Mouse (Mus musculus) embryo, embryonic 11 days (tissue): Measurements from ENCODE around the gene Zfp280c.

Experiments used
- DNase-seq: peaks from one replicate; pipeline ENCODE4 v3.0.0-alpha.2; 2015

Gene Zfp280c

DNA sequence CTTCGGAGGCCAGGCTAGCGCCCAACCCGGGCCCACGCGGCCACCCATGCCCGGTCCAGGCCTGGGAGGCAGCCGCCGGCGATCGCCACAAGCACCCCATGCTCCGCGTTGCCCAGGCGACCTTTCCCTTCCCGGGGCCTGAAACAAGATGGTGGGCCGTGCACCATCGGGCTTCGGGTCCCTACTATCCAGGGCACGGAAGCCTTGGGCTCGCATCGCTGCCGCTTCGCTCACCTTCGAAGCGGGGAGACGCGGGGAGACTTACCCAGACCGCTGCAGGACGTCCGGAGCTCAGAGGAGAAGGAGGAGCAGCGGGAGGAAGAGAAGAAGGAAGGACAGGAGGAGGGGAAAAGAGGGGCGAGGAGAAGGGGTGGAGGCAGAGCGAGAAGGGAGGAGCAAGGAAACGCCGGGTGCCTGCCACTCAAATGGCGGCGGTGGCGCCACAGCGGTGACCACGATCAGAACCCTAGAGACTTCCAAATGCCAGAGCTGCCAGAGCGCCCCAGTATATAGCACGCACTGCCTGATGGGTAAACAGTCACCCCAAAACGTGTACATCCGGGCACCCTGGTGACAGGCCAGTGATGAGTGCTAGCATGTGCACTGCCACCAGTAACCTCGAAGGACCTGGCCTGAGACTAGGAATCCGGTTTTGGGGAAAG, at the start of gene Zfp280c:
TSS of gene Zfp280c (minus strand) at position 406 of the 662 bp plus-strand sequence.
- peak; percentile 77 for DNase-seq

DNA sequence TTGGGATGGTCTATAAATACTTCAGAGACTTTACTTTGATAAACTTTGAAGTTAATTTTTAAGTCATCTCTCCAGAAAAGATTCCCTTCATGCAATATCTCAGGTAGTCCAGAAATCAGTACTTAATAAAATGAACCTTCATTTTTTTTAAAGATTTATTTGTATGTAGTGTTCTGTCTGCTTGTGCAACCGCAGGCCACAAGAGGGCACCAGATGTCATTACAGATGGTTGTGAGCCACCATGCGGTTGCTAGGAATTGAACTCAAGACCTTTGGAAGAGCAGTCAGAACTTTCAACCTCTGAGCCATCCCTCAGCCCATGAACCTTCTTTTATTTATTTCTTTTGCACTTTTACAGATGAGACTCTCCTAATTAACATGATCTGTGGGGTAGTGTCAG, 42.7 kb upstream of the Zfp280c start:
- DNase-seq: no peak

DNA sequence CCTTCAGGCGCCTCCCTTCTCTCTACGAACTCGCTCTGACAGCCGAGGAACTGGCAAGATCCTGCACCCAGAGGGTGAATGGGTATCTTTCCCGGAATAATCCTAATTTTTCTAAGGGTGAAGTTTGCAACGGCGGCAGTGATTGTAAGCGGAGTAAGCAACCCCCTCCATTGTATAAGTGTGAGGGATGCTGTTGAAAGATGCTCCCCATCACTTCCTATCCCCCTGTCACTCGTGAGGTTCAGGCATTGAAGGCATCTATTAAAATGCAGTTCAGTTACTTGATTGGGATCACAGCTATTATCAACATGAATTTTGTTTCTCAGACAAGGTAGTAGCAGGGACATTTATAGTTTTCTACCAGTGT, 29.7 kb upstream of the Zfp280c start:
- no peak for DNase-seq

DNA sequence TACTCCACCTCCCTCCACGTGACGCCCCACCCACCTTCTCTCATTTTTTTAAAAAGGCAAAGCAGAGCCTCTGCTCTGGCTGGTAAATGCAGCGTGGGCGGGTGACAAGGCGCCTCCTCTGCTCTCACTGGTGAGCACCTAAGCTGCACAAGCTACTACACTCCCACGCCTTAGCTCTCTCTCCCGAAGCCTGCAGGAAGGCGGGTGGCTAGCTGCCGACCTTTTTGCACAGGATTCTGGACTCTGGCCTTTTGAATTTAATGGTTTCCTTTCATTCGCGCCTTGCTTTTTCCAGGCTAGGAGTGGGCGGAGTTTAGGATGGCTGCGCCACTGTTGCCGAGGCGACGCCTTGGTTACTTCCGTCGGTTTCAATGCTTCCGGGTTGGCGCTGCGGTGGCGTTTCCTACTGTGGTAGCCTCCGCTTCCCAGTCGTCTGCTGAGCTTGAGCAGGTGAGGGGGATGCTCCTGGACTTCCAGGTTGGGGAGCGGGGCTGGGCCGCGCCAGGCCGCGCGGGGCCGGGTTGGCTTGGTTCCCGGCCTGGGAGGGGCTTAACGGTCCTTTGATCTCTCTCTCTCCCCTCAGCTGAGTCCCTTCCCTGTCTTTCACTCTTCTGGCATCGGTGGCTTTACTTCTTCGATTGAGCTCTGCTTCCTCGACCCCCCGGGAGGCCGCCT, 29.2 kb upstream of the Zfp280c start, which contains the start of gene Slc25a14:
TSS of gene Slc25a14 (plus strand) at position 35 of the 675 bp plus-strand sequence.
- DNase-seq: peak; percentile 88

DNA sequence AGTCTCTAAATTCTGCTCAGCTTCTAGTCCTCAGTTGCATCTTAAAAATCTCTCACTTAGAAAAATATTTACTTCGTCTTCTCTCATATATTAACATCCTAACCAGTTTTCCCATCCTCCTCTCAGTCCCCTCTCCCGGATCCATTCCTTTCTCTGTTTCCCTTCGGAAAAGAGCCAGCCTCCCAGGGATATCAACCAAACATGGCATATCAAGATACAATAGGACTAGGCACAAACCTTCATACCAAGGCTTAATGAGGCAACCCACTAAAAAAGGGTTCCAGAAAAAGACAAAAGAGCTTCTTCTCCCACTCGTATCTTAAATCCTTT, 28.7 kb upstream of the Zfp280c start:
- no peak for DNase-seq

DNA sequence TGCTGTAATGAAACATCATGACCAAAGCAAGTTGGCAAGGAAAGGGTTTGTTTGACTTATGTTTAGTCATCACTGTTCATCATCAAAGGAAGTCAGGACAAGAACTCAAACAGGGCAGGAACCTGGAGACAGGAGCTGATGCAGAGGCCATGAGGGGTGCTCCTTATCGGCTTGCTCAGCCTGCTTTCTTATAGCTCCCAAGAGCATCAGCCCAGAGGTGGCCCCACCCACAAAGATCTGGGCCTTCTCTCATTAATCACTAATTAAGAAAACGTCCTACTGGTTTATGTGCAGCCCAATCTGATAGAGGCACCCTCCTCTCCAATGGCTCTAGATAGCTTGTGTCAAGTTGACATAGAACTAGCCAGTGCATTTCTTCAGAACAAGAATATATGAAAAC, 10.6 kb upstream of the Zfp280c start:
- no peak for DNase-seq

DNA sequence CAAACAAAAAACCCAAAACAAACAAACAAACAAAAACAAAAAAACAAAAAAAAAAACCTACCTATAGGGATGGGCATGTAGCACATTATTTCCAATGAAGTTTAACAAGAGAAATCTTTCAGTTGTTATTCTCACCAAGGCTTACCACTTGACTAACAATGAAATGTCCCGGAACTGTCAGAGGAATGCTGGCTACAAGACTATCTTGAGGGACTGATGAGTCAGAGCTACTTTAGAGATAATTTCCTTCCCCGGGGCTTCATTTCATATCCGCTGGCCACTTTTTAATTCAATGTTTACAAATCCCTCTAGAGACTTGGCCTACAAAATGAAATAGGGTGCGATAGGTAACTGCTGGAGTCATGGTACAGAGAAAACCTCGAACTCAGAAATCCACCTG, 2.6 kb upstream of the Zfp280c start:
- DNase-seq: no peak

DNA sequence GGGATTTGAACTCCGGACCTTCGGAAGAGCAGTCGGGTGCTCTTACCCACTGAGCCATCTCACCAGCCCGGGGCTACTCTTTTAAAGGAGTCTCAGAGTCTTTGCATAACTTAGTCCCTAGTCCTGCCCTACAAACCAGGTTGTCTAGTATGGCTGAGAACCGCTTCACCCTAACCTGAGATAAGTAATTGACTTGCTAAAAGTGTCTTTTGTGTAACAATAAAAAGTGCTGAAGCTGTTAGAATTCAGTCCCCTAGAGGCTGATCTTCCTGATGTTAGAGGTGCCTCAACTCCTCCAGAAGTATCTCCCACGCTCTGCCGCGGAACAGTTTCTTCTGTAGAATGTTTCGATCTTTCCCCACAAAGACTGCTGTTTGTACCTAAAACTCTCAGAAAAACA, 1.7 kb upstream of the Zfp280c start:
- no peak for DNase-seq

DNA sequence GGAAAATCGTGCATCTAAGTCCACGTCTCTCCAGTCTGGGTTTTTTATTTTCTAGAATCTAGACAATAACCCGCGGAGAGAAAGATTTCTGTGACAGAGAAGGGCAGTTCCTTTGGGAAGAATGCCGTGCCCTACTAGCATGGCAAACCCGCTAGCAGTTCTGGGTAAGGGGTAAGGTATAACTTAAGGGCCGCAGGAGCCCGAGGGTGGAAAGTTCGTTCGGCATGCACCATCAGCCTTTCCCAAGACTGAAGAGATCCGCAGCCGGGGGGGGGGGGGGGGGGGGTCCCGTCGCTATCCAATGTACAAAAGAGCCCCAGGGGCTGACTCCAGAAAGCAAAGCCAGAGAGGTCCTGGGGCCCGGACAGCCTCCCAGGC, 594 bp downstream of the Zfp280c start:
- DNase-seq: no peak

DNA sequence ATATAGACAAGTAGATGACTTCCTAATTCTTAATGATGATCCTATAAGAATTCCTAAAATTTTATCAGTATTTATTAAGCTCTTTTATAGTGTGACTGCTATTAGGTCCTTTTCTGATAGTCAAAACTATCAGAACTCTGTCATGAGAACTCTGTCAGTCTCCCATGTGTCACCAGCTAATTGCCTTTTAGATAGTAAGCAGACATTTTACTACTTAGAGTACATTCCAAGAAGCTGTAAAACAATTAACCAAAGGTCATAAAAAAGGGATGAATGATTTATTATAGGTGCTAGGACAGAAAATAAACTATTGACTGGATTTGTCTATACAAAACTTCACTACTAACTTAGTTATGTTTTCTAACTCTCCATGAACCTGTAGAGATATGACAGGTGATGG, 11.0 kb downstream of the Zfp280c start:
- no peak for DNase-seq

DNA sequence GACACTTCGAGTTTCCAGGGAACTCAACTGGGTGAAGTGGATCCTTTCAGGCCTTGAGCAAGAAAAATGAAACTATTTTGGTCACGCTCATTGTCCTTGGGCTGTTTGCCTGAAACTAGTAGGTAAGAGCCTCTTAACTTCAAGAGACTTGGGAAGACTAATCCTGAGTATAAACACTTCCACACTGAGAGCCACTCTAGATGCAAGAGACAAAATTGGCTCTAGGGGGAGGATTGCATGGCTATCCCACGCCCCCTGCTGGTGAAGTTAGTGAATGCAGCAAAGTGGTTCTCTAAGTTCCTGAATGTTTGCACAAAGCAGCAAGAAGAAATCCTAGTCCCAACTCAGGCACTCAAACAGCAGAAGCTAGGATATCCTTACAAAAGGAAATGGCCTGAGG, 62.1 kb downstream of the Zfp280c start:
- DNase-seq: peak; percentile 71

DNA sequence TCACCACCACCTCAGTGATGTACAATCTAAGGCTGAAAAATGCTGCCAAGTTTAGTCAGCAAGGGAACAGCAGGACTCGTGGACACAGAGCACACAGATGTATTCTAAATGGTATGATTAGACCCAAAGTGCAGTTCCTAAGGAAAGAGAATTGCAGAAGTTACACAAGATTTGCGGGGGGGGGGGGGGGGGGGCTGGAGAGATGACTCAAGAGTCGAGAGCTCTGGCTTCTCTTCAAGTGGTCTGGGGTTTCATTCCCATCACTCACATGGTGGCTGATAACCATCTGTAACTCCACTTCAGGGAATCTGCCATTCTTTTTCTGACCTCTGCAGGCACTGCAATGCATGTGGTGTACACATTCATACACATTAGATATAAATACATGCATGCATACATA, 67.9 kb downstream of the Zfp280c start:
- no peak for DNase-seq

DNA sequence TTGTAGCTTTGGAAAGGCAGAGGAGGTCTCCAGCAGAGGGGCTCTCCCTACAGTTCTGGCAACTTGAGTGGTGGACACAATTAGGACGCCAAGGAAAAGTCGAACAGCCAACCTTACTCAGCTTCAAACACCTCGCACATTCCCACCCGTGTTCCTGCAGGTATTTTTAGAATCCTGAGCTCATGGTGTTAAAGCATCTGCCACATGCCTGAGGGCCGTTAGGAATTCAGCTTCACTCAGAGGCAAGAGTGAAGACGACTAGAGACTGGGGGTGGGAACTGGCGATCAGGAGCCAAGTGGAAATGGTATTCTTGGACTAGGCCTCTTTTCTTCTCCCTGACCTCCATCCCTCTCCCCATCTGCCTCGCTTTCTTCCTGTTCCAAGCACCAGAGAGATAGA, 68.4 kb downstream of the Zfp280c start:
- no peak for DNase-seq

DNA sequence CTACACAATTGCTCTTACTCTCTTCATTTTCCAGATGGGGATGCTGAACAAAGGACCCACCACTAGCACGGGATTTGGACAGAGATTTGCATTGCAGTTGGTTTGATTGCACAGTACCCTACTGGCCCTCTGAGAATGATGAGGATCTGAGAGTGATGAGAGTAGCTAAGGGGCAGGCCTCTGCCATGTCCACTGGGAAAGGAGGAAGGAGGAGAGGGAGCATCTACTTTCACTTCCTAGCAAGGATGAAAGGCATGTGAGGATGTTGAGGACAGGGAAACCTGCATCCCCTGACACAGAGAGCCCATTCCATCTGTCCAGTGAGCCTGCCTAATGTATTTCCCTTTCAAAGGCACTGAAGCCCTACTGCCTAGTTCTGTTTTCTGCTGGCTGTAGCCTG, 69.0 kb downstream of the Zfp280c start:
- DNase-seq: no peak

DNA sequence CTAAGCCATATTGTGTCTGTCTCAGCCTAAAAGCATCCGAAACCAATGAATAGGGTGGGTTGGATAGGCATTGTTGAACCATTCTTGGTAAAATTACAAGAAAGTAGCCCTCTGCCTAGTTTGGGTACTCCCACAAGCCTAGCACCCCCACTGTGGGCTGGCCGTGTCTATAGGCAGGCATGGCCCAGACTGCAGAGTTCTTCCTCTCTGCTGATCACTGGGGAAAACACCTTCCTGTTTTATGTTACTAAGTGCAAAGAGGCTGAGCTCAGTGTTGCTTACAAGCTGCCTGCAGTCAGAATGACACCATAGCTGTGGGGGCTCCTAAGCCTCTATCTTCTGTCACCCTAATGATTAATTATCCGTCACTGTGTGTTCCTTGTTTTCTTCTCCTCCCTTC, 70.8 kb downstream of the Zfp280c start:
- no peak for DNase-seq

DNA sequence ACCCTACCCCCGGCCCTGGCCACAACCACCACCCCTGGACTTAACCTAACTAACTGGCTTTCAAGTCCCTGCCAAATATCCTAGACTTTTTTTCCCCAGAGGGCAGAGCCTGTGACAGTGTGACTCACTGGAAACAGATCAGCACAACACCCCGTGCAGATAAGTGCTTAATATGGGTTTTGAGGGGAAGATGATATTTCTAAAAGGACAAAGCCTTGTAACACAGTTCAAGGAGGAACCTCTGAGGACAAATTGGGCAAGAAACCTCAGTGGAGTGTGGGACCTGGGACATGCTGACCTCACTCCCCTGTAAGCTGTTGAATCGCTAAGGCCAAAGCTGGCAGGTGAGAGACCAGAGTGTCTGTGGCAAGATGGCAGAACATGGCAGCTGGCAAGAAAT, 72.7 kb downstream of the Zfp280c start:
- no peak for DNase-seq

DNA sequence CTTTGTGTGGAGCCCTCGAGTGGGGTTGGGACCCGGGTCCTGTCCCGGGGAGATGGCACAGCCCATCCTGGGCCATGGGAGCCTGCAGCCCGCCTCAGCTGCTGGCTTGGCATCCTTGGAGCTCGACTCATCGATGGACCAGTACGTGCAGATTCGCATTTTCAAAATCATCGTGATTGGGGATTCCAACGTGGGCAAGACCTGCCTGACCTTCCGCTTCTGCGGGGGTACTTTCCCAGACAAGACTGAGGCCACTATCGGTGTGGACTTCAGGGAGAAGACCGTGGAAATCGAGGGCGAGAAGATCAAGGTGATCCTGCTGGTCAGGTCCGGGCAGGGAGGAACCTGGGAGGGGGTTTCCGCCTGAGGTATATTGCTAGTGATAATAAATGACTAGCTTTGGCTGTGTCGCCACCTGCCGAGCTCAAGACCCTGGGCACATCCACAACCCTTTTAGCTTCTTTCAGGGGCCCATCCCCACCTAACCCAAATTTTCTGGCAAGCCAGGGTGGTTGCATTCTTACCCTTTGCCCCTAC, 74.7 kb downstream of the Zfp280c start:
- peak; percentile 20 for DNase-seq

DNA sequence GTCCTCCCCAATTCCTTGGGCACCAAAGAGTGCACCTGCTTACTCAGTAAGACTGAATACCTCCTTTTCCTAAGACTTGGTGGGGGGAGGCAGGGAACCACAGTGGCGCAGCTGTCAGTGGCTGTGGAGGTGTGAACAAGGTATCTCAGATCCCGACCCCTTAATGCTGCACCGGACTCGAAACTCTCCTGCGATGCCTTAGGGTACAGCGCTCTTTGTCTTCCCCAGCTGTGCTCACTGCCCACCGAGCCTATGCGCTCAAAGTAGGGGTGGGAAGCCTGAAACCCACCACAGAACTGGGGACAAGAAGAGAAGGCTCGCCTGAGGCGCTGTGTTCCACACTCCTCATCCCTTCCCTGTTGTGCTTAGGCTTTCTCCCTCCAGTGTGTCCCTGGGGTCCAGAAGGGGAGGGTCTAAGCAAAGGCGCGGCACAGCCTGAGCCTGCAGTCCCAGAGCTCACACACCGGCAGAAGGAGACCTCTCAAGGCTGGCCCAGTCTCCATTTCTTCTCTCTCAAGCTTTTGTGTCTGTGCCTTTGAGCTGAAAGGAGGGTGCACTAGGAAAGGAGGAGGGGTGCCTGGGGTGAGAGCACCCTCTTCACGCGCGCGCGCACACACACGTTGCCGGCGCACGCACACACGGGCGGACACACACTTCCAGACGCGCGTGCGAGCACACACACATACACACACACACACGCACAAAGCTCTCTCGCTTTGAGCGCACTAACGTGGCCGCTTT, 75.3 kb downstream of the Zfp280c start, which contains the start of gene Rab33a:
TSS of gene Rab33a (plus strand) at position 478 of the 741 bp plus-strand sequence.
- DNase-seq: peak; percentile 45

DNA sequence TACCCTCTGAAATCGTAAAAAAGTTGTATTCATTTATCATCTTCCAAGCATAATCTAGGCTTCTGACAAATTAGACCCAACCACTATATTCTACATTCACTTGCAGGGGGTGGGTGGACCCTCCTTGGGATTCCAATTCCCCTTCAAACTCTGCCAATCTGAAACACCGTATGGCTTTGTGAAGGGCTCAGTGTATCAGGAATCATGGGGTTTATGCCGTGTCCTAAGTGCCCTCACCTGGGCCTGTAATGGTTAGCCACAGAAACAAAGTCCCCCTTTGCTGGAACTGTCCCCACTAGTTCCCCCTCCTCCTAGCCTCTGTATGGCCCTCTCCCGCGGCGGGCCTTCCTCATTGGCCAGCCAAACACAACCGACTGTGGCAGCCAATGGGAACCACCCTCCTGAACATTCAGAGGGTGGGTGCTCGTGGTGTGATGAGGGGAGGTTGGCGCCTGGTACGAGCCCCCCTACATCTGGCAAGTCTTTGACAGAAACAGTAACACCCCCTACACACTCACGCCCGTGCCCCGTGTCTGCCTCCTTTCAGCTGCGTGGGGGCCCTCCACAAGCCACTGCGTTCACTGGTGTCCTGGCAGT, 76.0 kb downstream of the Zfp280c start:
- DNase-seq: peak; percentile 74

DNA sequence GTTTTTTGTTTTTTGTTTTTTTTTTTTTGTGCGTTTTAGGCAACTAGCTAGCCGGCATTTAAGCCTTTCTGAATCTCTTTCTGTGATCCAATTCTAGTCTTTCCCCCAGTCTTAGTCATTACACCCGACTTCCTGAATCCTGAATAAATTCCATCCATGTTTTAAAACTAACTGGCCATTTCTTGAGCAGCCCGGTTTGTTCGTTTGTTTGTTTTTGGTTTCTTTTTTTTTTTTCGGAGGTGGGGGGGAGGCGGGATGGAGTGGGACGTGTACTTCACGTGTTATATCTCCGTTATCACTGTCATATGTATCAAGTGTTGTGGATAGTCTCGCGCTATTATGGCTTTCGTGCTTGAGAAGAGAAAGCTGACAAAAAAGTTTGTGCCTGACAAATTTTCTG, 80.5 kb downstream of the Zfp280c start:
- DNase-seq: peak; percentile 13

DNA sequence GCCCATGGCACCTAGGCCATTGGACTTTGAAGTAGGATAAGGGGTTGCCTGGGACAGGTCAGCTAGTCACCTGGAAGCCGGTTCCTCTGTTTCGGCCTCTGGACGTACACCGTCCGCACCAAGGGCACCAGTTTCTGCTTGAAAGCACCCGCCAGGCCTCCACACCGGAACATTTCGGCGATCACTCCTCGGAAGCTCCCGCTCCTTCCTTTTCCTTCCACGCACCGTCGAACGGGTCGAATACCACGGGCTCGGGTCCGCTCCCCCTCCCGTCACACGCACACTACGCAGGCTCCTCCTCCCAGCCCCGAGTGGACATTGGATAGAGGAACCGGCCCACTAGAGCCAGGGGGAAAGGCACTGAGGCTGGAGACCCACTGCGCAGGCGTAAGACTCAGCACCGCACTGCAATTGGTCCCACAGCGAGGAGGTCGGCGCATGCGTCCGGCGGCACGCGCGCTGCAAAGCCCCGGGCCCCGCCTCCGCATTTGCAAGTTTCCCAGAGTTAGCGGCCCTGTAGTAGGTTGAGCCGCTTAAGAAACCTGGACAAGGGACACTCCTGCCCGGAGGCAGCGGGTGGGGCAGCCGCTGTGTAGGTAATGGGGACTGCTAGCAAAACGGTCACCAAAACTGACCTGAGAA, 81.0 kb downstream of the Zfp280c start, which contains the start of gene Aifm1:
TSS of gene Aifm1 (minus strand) at position 398 of the 642 bp plus-strand sequence.
- DNase-seq: peak; percentile 94

DNA sequence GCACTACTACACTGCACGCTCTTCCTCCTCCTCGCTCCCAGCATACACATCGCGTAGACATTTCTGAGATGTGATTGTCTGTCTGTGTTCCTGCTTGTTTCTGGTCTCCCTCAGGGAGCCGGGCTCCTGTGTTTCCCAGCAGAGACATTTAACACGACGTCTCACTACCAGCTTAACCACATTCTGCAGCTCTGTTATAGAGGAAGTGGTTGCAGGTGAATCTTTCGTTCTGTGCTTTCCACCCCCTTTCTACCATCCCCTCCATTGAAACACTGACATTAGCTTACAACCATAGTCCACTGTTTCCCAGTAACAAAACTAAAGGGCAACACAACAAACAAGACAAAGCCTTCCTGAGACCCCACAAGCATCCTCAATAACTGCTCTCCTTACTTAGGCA, 100.5 kb downstream of the Zfp280c start:
- DNase-seq: no peak
